In the genomic region with DNA sequence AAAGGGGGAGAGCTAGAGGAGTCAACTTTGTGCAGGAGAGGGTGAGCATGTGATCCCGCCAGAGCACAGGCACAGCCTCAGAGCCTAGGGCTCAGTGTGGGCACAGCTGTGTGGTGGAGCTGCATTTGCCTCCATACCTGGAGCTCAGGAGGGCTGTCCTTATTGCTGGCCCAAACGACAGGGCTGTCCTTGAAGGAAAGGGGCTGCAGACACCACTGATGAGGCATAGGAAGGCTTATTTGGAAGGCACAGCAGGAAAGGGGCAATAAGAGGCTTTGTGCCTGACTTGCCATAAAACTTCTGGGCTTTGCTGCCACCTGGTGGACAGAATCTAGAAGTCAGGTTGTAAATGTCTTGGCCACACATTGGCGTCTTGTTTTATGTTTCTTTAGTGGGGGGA, we compare ENCODE assay signal across 8 mouse cellular contexts. TPM values are rescaled to one million over a fixed set of nuclear protein-coding genes. Genes with fewer than 3 reads are reported as not detected.
DNase-seq lines count a peak whose midpoint lies in the region; TF ChIP-seq lines count a peak whose summit lies in the region.

No protein-coding gene starts in this region.

- H3K4me1 ChIP-seq in ES-Bruce4 (ENCODE audit: control insufficient read depth, insufficient read depth, low read length) = peaks cover 6% of the 10 kb centered on the region
- no peaks in the 10 kb centered on the region for H3K4me1 ChIP-seq in lung, adult 2 months (ENCODE audit: control insufficient read depth, insufficient read depth, low read length)

- H3K9me3 ChIP-seq in ES-Bruce4 (replicated peaks; ENCODE audit: control insufficient read depth, insufficient read depth, low read length, poor library complexity, severe bottlenecking) = no peaks in the 10 kb centered on the region

- TF ChIP-seq CTCF in ES-Bruce4 (IDR thresholded peaks at IDR 0.05; ENCODE audit: low read depth, low read length) = peak; percentile 21
- TF ChIP-seq CTCF in lung, adult 2 months (IDR thresholded peaks at IDR 0.05; ENCODE audit: insufficient read depth, low read length) = peak; percentile 57

- H3K27me3 ChIP-seq in ES-Bruce4 (ENCODE audit: control insufficient read depth, insufficient read depth, low read length, poor library complexity, severe bottlenecking) = no peaks in the 10 kb centered on the region

- WGBS in lung, adult 2 months = 32% methylated on average over 3 of the region's 3 CpGs

- H3K9ac ChIP-seq in ES-Bruce4 (ENCODE audit: low read depth, poor library complexity, severe bottlenecking) = no peak overlapping the region

- TF ChIP-seq POLR2A in ES-Bruce4 (IDR thresholded peaks at IDR 0.05; ENCODE audit: insufficient read depth, low read length) = no peak
- no peak for TF ChIP-seq POLR2A in lung, adult 2 months (IDR thresholded peaks at IDR 0.05; ENCODE audit: borderline replicate concordance, extremely low read depth, low read depth, low read length)

- H3K27ac ChIP-seq in ES-Bruce4 (ENCODE audit: insufficient read depth, low read length) = no peak overlapping the region

- no peak for TF ChIP-seq EP300 in ES-Bruce4 (IDR thresholded peaks at IDR 0.05; ENCODE audit: insufficient read depth, low read depth, low read length)

- H3K4me3 ChIP-seq in ES-Bruce4 (ENCODE audit: low read depth, low read length) = no peak overlapping the region
- no peak overlapping the region for H3K4me3 ChIP-seq in lung, adult 2 months (replicated peaks; ENCODE audit: extremely low read depth, low read depth, low read length)

- peak; percentile 62 to 87 for DNase-seq in adrenal gland, adult (ENCODE audit: inconsistent age in 2 of 2, low spot score in 1 of 2)
- DNase-seq in cerebellum, postnatal 4 days (ENCODE audit: low spot score in 2 of 2) = peak; percentile 48 to 78
- DNase-seq in gastrocnemius, adult 18-20 months (ENCODE audit: low spot score) = peak; percentile 83
- DNase-seq in kidney, postnatal 4 days = peak; percentile 80 to 81
- DNase-seq in lung, adult 2 months = peak; percentile 67
- peak; percentile 92 for DNase-seq in retina, embryonic 14.5 days (ENCODE audit: low spot score)
- DNase-seq in urinary bladder, postnatal 14 days (ENCODE audit: low spot score) = peak; percentile 76

- no peaks in the 10 kb centered on the region for H3K36me3 ChIP-seq in ES-Bruce4 (ENCODE audit: control insufficient read depth, insufficient read depth, low read length, poor library complexity, severe bottlenecking)

RNA-seq across cellular contexts. Expression of gene Htr3a, which starts 16.9 kb away (rescaled TPM):
- polyA plus RNA-seq in ES-Bruce4 (2011; ENCODE audit: insufficient read depth, insufficient read length, low read depth, missing spikeins) = not detected in 2 replicates
- not detected for total RNA-seq in gastrocnemius, adult 18-20 months (2021)
- polyA plus RNA-seq in lung, adult 2 months (2012; rRNA removed) = 0.21 and 0.36 TPM in 2 replicates

RNA-seq across cellular contexts. Expression of gene Zbtb16, which starts 58.0 kb away (rescaled TPM):
- polyA plus RNA-seq in ES-Bruce4 (2011; ENCODE audit: insufficient read depth, insufficient read length, low read depth, missing spikeins) = 0.49 TPM in 1 of 2 replicates, not detected in the other
- total RNA-seq in gastrocnemius, adult 18-20 months (2021) = 100 to 1,000 TPM; 108 to 116 TPM
- polyA plus RNA-seq in lung, adult 2 months (2012; rRNA removed) = 16.0 and 44.4 TPM in 2 replicates

Comparison
In these comparisons a context has a peak if more than half of its experiments do, and no peak if none do; other contexts are left out.
1. RNA of gene Zbtb16, which starts 58.0 kb away (polyA plus RNA-seq): 16.0 to 44.4 TPM in lung, adult 2 months; 0.49 TPM in ES-Bruce4; every median in the first group is over 10 times any median in the second.
2. Peak in every context shown above with its lines, with median percentiles within 50 percentile points of each other: DNase-seq.